Mouse (Mus musculus) liver, embryonic 14.5 days (tissue): ENCODE data around the gene Zfp108.

Source experiments
- CTCF ChIP-seq: IDR thresholded peaks from 2 replicates; pipeline ENCODE4 v1.5.1; 2016; ENCODE audit warnings: antibody characterized with exemption, low read depth, control low read depth
- EP300 ChIP-seq: IDR thresholded peaks from 2 replicates; pipeline ENCODE4 v1.6.1; 2016; ENCODE audit warnings: antibody characterized with exemption, low read depth

DNA sequence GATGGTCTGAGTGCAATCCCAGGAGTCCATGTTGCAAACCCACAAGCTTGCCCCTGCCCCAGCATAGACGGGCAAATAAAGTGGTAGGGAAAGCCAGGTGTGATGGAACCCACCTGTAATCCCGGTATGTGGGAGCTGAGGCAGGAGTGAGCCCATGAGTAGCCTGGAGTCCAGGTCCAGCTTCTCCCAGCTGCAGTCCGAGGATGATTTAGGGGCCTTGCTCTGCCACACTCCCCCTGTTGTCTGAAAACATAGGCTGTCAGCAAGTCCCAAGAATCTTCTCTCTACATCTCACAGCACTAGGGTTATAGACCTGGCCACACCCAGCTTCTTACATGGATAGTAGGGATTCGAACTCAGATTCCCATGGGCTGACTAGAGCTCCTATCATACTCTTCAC, 32.3 kb downstream of the Zfp108 start:
- TF ChIP-seq CTCF = no peak
- no peak for TF ChIP-seq EP300
